Mouse (Mus musculus): ENCODE results near the gene Ttyh2. TPM values are rescaled to one million over a fixed set of nuclear protein-coding genes. Genes with fewer than 3 reads are reported as not detected.
"Not testable (repeated sequence)": the region's sequence is repeated elsewhere in the genome, so short reads cannot be mapped to it uniquely, and the experiment has no call there.

The Ttyh2 gene
- polyA plus RNA-seq, 1 experiment from 2014 or later = 28.0 TPM

DNA sequence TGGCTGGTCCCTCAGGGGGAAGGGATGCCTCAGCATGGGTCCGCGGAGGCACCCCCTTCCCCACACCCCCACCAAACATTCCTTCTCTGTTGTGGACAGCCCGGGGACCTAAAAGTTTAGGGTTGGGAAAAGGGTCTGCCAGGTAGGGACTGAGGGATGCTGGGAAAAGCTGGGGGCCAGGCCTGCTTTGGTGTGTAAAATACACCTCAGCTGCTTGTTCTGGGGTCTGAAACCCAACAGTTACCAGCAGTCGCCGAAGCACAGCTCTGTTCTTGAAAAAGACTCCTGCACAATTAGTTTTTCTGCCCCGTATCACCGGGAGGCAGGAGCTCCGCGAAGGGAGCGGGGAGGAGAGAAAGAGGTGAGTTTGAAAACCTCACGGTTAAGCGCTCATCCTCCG lies 8.4 kb upstream of the Ttyh2 start:
- no peak overlapping the region for H3K4me3 ChIP-seq (ENCODE audit: low read depth, low read length)
- no peak overlapping the region for H3K27ac ChIP-seq (ENCODE audit: low read depth, low read length)
- H3K27me3 ChIP-seq (ENCODE audit: control insufficient read depth, insufficient read depth, low read length) = no peaks in the 10 kb centered on the region
- H3K36me3 ChIP-seq (ENCODE audit: control insufficient read depth, insufficient read depth, low read length) = peaks cover 14% of the 10 kb centered on the region
- 21% methylated on average over 13 of the region's 13 CpGs for WGBS
- H3K4me2 ChIP-seq (ENCODE audit: low read depth, low read length) = no peak overlapping the region
- no peak overlapping the region for H3K9ac ChIP-seq (replicated peaks; ENCODE audit: low read depth, low read length)
- ATAC-seq (ENCODE audit: low read depth) = no peak
- peaks cover 16% of the 10 kb centered on the region for H3K4me1 ChIP-seq (ENCODE audit: control insufficient read depth, insufficient read depth, low read length)
- no peaks in the 10 kb centered on the region for H3K9me3 ChIP-seq (ENCODE audit: control insufficient read depth, low read length)

GRCm38 (mm10) chr11:114667236-114667931 lies 7.8 kb upstream of the Ttyh2 start:
- no peak for ATAC-seq (ENCODE audit: low read depth)
- WGBS = 57% methylated on average over 17 of the region's 18 CpGs
- Histone ChIP-seq H3K27me3 (ENCODE audit: control insufficient read depth, insufficient read depth, low read length) (no peaks in the 10 kb centered on the region), H3K9me3 (ENCODE audit: control insufficient read depth, low read length) (no peaks in the 10 kb centered on the region), H3K9ac (replicated peaks; ENCODE audit: low read depth, low read length) (no peak overlapping the region), H3K27ac (ENCODE audit: low read depth, low read length) (no peak overlapping the region), H3K4me1 (ENCODE audit: control insufficient read depth, insufficient read depth, low read length) (peaks cover 16% of the 10 kb centered on the region), H3K4me2 (ENCODE audit: low read depth, low read length) (no peak overlapping the region), H3K36me3 (ENCODE audit: control insufficient read depth, insufficient read depth, low read length) (peaks cover 18% of the 10 kb centered on the region), H3K4me3 (ENCODE audit: low read depth, low read length) (no peak overlapping the region)

DNA sequence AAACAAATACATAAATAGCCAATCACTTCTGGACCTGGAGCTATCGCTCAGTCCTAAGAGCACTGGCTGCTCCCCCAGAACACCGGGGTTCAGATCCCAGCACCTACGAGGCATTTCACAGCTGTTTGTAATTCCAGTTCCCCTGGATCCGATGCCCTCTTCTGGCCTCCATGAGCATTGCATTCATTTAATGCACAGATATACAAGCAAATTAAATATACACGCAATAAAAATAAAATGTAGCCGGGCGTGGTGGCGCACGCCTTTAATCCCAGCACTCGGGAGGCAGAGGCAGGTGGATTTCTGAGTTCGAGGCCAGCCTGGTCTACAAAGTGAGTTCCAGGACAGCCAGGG lies 7.3 kb upstream of the Ttyh2 start:
- WGBS = 26% methylated on average over 11 of the region's 11 CpGs
- H3K4me2 ChIP-seq (ENCODE audit: low read depth, low read length); H3K4me3 ChIP-seq (ENCODE audit: low read depth, low read length); H3K27me3 ChIP-seq (ENCODE audit: control insufficient read depth, insufficient read depth, low read length); ATAC-seq (ENCODE audit: low read depth); H3K9me3 ChIP-seq (ENCODE audit: control insufficient read depth, low read length); H3K27ac ChIP-seq (ENCODE audit: low read depth, low read length); H3K9ac ChIP-seq (replicated peaks; ENCODE audit: low read depth, low read length): not testable (repeated sequence)
- Histone ChIP-seq H3K4me1 (ENCODE audit: control insufficient read depth, insufficient read depth, low read length) (peaks cover 16% of the 10 kb centered on the region), H3K36me3 (ENCODE audit: control insufficient read depth, insufficient read depth, low read length) (peaks cover 24% of the 10 kb centered on the region)

- H3K9ac ChIP-seq (replicated peaks; ENCODE audit: low read depth, low read length) = peak within 1 kb of the TSS; percentile 91
- H3K4me1 ChIP-seq (ENCODE audit: control insufficient read depth, insufficient read depth, low read length) = peaks cover 16% of the 10 kb centered on the region
- WGBS = under 1% methylated on average over 15 of the region's 21 CpGs
- H3K27ac ChIP-seq (ENCODE audit: low read depth, low read length) = peak within 1 kb of the TSS; percentile 91
- H3K9me3 ChIP-seq (ENCODE audit: control insufficient read depth, low read length) = no peaks in the 10 kb centered on the region
- peak; percentile 85 for ATAC-seq (ENCODE audit: low read depth)
- no peaks in the 10 kb centered on the region for H3K27me3 ChIP-seq (ENCODE audit: control insufficient read depth, insufficient read depth, low read length)
- H3K4me3 ChIP-seq (ENCODE audit: low read depth, low read length) = peak within 1 kb of the TSS; percentile 90
- H3K4me2 ChIP-seq (ENCODE audit: low read depth, low read length) = peak within 1 kb of the TSS; percentile 98
- H3K36me3 ChIP-seq (ENCODE audit: control insufficient read depth, insufficient read depth, low read length) = peaks cover 27% of the 10 kb centered on the region
Observed at GRCm38 (mm10) chr11:114668301-114668710, 6.9 kb upstream of the Ttyh2 start, which contains the start of gene Rpl38. TSS of gene Rpl38 (plus strand) at chr11:114668524.

DNA sequence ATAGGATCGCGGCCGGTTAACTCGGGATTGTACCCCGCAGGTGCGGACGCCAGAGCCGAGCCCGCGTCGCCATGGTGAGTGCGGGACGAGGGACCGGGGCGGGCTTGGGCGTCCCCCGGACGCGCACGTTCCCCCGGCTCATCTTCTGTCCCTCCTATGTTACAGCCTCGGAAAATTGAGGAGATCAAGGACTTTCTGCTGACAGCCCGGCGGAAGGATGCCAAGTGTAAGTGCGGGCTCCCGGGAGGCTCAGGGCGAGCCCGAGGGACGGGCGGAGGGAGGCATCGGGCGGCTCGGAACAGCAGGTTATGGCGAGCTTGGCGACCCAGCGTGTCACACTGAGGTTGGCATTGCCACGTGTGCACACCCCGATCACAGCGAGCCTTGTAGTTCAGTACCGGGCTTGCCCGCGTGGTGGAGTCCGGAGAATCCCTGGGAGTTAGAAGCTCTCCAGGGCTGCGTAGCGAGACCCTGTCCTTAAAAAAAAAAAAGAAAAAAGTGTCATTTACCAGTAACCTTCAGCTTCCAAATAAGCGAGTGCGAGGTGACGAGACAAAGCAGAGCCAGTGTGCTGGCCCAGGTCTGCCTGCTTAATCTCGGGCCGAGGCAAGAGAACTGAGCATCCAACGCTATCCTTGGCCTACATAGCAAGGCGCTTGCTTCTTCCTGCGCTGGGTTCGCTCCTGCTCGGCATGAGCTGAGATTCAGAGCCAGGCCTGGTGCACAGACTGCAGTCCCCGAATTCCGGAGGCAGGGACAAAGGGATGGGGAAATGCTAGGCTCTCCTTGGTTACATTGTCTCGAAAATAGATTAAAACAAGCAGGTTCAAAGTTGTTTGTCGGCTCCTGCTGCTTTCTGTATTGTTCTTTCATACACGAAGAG lies 6.2 kb upstream of the Ttyh2 start:
- ATAC-seq (ENCODE audit: low read depth) = peak; percentile 80
- Histone ChIP-seq H3K4me3 (ENCODE audit: low read depth, low read length) (peak overlapping the region; percentile 90), H3K4me1 (ENCODE audit: control insufficient read depth, insufficient read depth, low read length) (peaks cover 16% of the 10 kb centered on the region), H3K9ac (replicated peaks; ENCODE audit: low read depth, low read length) (peak overlapping the region; percentile 91), H3K27me3 (ENCODE audit: control insufficient read depth, insufficient read depth, low read length) (no peaks in the 10 kb centered on the region), H3K4me2 (ENCODE audit: low read depth, low read length) (peak overlapping the region; percentile 98), H3K9me3 (ENCODE audit: control insufficient read depth, low read length) (no peaks in the 10 kb centered on the region), H3K27ac (ENCODE audit: low read depth, low read length) (peak overlapping the region; percentile 91), H3K36me3 (ENCODE audit: control insufficient read depth, insufficient read depth, low read length) (peaks cover 32% of the 10 kb centered on the region)
- under 1% methylated on average over 56 of the region's 60 CpGs for WGBS

GRCm38 (mm10) chr11:114669651-114670168 lies 5.5 kb upstream of the Ttyh2 start:
- peak overlapping the region; percentile 91 for H3K9ac ChIP-seq (replicated peaks; ENCODE audit: low read depth, low read length)
- H3K27ac ChIP-seq (ENCODE audit: low read depth, low read length) = peak overlapping the region; percentile 91
- peak overlapping the region; percentile 90 for H3K4me3 ChIP-seq (ENCODE audit: low read depth, low read length)
- H3K4me1 ChIP-seq (ENCODE audit: control insufficient read depth, insufficient read depth, low read length) = peaks cover 16% of the 10 kb centered on the region
- WGBS = 24% methylated on average over 12 of the region's 12 CpGs
- H3K9me3 ChIP-seq (ENCODE audit: control insufficient read depth, low read length) = no peaks in the 10 kb centered on the region
- H3K36me3 ChIP-seq (ENCODE audit: control insufficient read depth, insufficient read depth, low read length) = peaks cover 32% of the 10 kb centered on the region
- no peak for ATAC-seq (ENCODE audit: low read depth)
- peak overlapping the region; percentile 98 for H3K4me2 ChIP-seq (ENCODE audit: low read depth, low read length)
- H3K27me3 ChIP-seq (ENCODE audit: control insufficient read depth, insufficient read depth, low read length) = no peaks in the 10 kb centered on the region

DNA sequence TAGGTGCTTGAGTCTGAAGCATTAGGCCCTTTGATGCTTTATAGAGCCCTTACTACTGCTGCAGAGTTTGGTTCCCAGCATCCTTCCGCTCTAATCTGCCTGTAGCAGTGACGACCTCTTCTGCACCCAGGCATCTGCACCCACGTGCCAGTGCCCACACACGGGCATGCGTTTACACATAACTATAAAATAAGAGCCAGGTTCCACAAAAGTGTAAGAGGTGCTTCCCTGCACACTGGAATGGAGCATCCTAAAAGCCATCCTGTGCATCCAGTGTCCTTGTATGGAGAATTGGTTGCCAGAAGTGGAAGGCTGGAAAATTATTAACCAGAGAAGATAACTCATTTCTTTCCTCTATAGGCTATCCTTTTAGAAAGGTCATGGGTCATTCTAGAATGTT lies 4.1 kb upstream of the Ttyh2 start:
- Histone ChIP-seq H3K4me2 (ENCODE audit: low read depth, low read length) (no peak overlapping the region), H3K4me1 (ENCODE audit: control insufficient read depth, insufficient read depth, low read length) (peaks cover 19% of the 10 kb centered on the region)
- WGBS = 95% methylated on average over 5 of the region's 5 CpGs

DNA sequence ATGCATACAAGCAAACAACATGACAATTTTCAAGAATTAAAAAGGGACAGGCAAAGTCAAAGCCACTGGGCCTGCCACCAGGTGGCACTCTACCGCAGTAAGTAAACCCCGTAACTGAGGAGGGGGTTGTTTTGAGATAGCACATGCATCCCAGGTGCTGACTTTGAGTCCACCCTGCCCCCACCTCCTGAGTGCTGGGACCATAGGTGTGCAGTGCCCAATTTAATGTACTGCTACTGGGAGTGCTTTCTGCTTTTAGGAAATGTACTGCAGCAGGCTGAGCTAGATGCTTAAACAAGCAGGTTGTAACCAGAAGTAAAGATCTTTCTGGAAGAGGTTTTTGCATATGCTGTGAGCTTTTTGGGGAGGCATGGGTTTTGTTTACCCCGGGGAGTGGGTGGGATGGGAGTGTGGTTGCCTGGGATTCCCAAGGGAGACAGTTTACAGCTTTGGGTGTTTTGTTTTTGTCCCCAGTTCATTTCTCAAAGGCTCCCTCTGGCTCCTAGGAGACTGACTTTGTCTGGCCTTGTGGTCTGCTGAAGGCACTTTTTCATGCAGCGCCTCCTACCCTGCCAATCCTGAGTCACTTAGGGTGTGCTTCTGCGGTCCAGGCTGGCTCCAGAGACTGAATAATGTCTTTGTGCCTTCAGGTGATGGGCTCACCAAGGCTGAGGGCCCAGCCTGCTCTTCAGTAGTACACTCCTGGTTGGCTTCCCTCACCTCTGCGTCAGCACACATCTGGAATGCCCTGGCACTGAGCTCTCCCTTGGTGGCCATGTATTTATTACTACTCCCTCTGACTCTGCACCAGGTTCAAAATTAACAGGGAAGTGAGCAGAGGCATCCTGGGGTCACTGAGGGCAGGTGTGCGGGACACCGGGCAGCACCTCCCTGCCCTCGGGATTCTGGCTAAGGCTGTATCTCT lies 2.2 kb upstream of the Ttyh2 start:
- ATAC-seq (ENCODE audit: low read depth) = no peak
- peaks cover 19% of the 10 kb centered on the region for H3K4me1 ChIP-seq (ENCODE audit: control insufficient read depth, insufficient read depth, low read length)
- H3K4me2 ChIP-seq (ENCODE audit: low read depth, low read length) = no peak overlapping the region
- peaks cover 32% of the 10 kb centered on the region for H3K36me3 ChIP-seq (ENCODE audit: control insufficient read depth, insufficient read depth, low read length)
- H3K27ac ChIP-seq (ENCODE audit: low read depth, low read length) = peak overlapping the region; percentile 28; the same call in 1 of the 2 replicates
- no peak overlapping the region for H3K4me3 ChIP-seq (ENCODE audit: low read depth, low read length)
- H3K9me3 ChIP-seq (ENCODE audit: control insufficient read depth, low read length) = no peaks in the 10 kb centered on the region
- H3K27me3 ChIP-seq (ENCODE audit: control insufficient read depth, insufficient read depth, low read length) = no peaks in the 10 kb centered on the region
- H3K9ac ChIP-seq (replicated peaks; ENCODE audit: low read depth, low read length) = no peak overlapping the region
- WGBS = 58% methylated on average over 9 of the region's 9 CpGs

More for the DNA sequence above, 4.1 kb upstream of the Ttyh2 start:
- no peak for ATAC-seq (ENCODE audit: low read depth)
- Histone ChIP-seq H3K27ac (ENCODE audit: low read depth, low read length) (no peak overlapping the region), H3K9ac (replicated peaks; ENCODE audit: low read depth, low read length) (no peak overlapping the region), H3K4me3 (ENCODE audit: low read depth, low read length) (no peak overlapping the region), H3K27me3 (ENCODE audit: control insufficient read depth, insufficient read depth, low read length) (no peaks in the 10 kb centered on the region), H3K36me3 (ENCODE audit: control insufficient read depth, insufficient read depth, low read length) (peaks cover 32% of the 10 kb centered on the region), H3K9me3 (ENCODE audit: control insufficient read depth, low read length) (no peaks in the 10 kb centered on the region)
